Mouse (Mus musculus) forebrain, embryonic 15.5 days (tissue): ENCODE measurements around the gene Fbxl21. TPM values are rescaled to one million over a fixed set of nuclear protein-coding genes. Genes with fewer than 3 reads are reported as not detected.

Source experiments
- polyA plus RNA-seq: library from polyadenylated mRNA; unstranded; fragments of >200 nt; fragmentation: Nextera tagmentation; extraction: Ambion mirVana; gene quantifications from 2 replicates; pipeline ENCODE4 v1.2.1, GENCODE M21; 2015

The Fbxl21 gene
- polyA plus RNA-seq, 1 experiment from 2014 or later = 2.9 TPM

Other genes with a start within 250 kb of the Fbxl21 start
- 14.2 and 15.2 TPM in 2 replicates for gene Cxcl14, start 225.9 kb upstream of the Fbxl21 start, polyA plus RNA-seq
- gene Gm3045, start 95.9 kb upstream of the Fbxl21 start, polyA plus RNA-seq = not detected in 2 replicates
- not detected in 2 replicates for gene Slc25a48, start 84.1 kb upstream of the Fbxl21 start, polyA plus RNA-seq
- gene Il9, start 40.2 kb upstream of the Fbxl21 start, polyA plus RNA-seq = not detected in 2 replicates
- gene Lect2, start 26.0 kb downstream of the Fbxl21 start, polyA plus RNA-seq = not detected in 2 replicates
- gene Tgfbi, start 87.1 kb downstream of the Fbxl21 start, polyA plus RNA-seq = 3.6 and 3.9 TPM in 2 replicates
- gene Smad5, start 180.5 kb downstream of the Fbxl21 start, polyA plus RNA-seq = 32.9 and 34.4 TPM in 2 replicates
- 0.74 and 0.98 TPM in 2 replicates for gene Gm45623, start 231.4 kb downstream of the Fbxl21 start, polyA plus RNA-seq